Mouse (Mus musculus) forebrain, embryonic 13.5 days (tissue): ENCODE measurements around the gene Cnbp. TPM values are rescaled to one million over a fixed set of nuclear protein-coding genes. Genes with fewer than 3 reads are reported as not detected.

Source experiments
- ATAC-seq: fragments of 200-750 bp; cut with Nextera tagmentation; 2 replicates; pipeline ENCODE4 v1.8.0; 2017
- H3K27ac ChIP-seq: fragments of 300-500 bp; sonication (generic); 2 replicates; pipeline ENCODE4 v1.5.1; 2015; ENCODE audit warnings: inconsistent platforms, mild to moderate bottlenecking, moderate library complexity
- H3K27me3 ChIP-seq: fragments of 300-500 bp; sonication (generic); 2 replicates; pipeline ENCODE4 v1.6.1; 2015; ENCODE audit warnings: mild to moderate bottlenecking, inconsistent platforms
- H3K36me3 ChIP-seq: fragments of 300-500 bp; sonication (generic); 2 replicates; pipeline ENCODE4 v1.6.1; 2015; ENCODE audit warnings: mild to moderate bottlenecking, inconsistent platforms; ENCODE audit not compliant: poor library complexity, severe bottlenecking
- H3K4me1 ChIP-seq: fragments of 300-500 bp; sonication (generic); 2 replicates; pipeline ENCODE4 v1.6.1; 2015; ENCODE audit warnings: inconsistent platforms
- H3K4me2 ChIP-seq: fragments of 300-500 bp; sonication (generic); 2 replicates; pipeline ENCODE4 v1.6.1; 2015; ENCODE audit warnings: inconsistent platforms, mild to moderate bottlenecking, moderate library complexity
- H3K4me3 ChIP-seq: fragments of 300-500 bp; sonication (generic); 2 replicates; pipeline ENCODE4 v1.5.1; 2015; ENCODE audit warnings: mild to moderate bottlenecking, inconsistent platforms
- H3K9ac ChIP-seq: fragments of 300-500 bp; sonication (generic); 2 replicates; pipeline ENCODE4 v1.6.1; 2015; ENCODE audit warnings: mild to moderate bottlenecking, inconsistent platforms
- H3K9me3 ChIP-seq: fragments of 300-500 bp; sonication (generic); replicated peaks from 2 replicates; pipeline ENCODE4 v1.6.1; 2016; ENCODE audit warnings: inconsistent platforms
- WGBS: fragments of 180-500 bp; shearing (Covaris S2); methylation state at CpG from one replicate; pipeline ENCODE4 v1.1.7; 2015; 5-methylcytosine and 5-hydroxymethylcytosine counted together
- polyA plus RNA-seq: library from polyadenylated mRNA; unstranded; fragments of >200 nt; fragmentation: Nextera tagmentation; extraction: Ambion mirVana; gene quantifications from 2 replicates; pipeline ENCODE4 v1.2.1, GENCODE M21; 2015

Gene Cnbp
- polyA plus RNA-seq, 1 experiment from 2014 or later: 949 TPM

- H3K27ac ChIP-seq: peak overlapping the region; percentile 31; the same call in 1 of the 2 replicates
- WGBS: under 1% methylated on average over 76 of the region's 77 CpGs
- ATAC-seq: no peak; the same call in none of the 2 replicates
These were observed 39.9 kb downstream of the Cnbp start for GRCm38 (mm10) chr6:87810713-87811669.

GRCm38 (mm10) chr6:87810311-87810710 lies 40.6 kb downstream of the Cnbp start:
- peak overlapping the region; percentile 70 for H3K4me3 ChIP-seq
- H3K27ac ChIP-seq: no peak overlapping the region
- peaks cover 17% of the 10 kb centered on the region for H3K36me3 ChIP-seq
- no peaks in the 10 kb centered on the region for H3K9me3 ChIP-seq
- ATAC-seq: no peak
- peaks cover 20% of the 10 kb centered on the region for H3K4me1 ChIP-seq
- 42% methylated on average over 6 of the region's 6 CpGs for WGBS
- H3K4me2 ChIP-seq: peak overlapping the region; percentile 92
- no peaks in the 10 kb centered on the region for H3K27me3 ChIP-seq
- peak overlapping the region; percentile 83; the same call in 1 of the 2 replicates for H3K9ac ChIP-seq

More at GRCm38 (mm10) chr6:87810713-87811669, 39.9 kb downstream of the Cnbp start:
- Histone ChIP-seq H3K27me3 (no peaks in the 10 kb centered on the region), H3K9ac (peak overlapping the region; percentile 83), H3K4me2 (peak overlapping the region; percentile 92), H3K4me1 (peaks cover 20% of the 10 kb centered on the region), H3K9me3 (no peaks in the 10 kb centered on the region), H3K4me3 (peak overlapping the region; percentile 70), H3K36me3 (peaks cover 23% of the 10 kb centered on the region)

- no peaks in the 10 kb centered on the region for H3K9me3 ChIP-seq
- no peak overlapping the region for H3K27ac ChIP-seq
- WGBS: 90% methylated on average over 6 of the region's 6 CpGs
- H3K4me3 ChIP-seq: no peak overlapping the region
- peaks cover 11% of the 10 kb centered on the region; the same call in 1 of the 2 replicates for H3K36me3 ChIP-seq
- no peak overlapping the region for H3K9ac ChIP-seq
- ATAC-seq: no peak
- no peaks in the 10 kb centered on the region for H3K27me3 ChIP-seq
- peaks cover 20% of the 10 kb centered on the region for H3K4me1 ChIP-seq
- no peak overlapping the region for H3K4me2 ChIP-seq
These were observed 41.2 kb downstream of the Cnbp start for GRCm38 (mm10) chr6:87809651-87810161.

- no peak overlapping the region for H3K4me3 ChIP-seq
- H3K36me3 ChIP-seq: peaks cover 6% of the 10 kb centered on the region; the same call in 1 of the 2 replicates
- H3K4me2 ChIP-seq: no peak overlapping the region
- no peaks in the 10 kb centered on the region for H3K27me3 ChIP-seq
- peaks cover 20% of the 10 kb centered on the region for H3K4me1 ChIP-seq
- H3K9me3 ChIP-seq: no peaks in the 10 kb centered on the region
- WGBS: 96% methylated on average over 2 of the region's 2 CpGs
- H3K9ac ChIP-seq: no peak overlapping the region
- no peak for ATAC-seq
- H3K27ac ChIP-seq: no peak overlapping the region
These were observed 41.8 kb downstream of the Cnbp start for GRCm38 (mm10) chr6:87809144-87809543.

GRCm38 (mm10) chr6:87808521-87808920 lies 42.4 kb downstream of the Cnbp start:
- no peak overlapping the region for H3K4me3 ChIP-seq
- no peak overlapping the region for H3K4me2 ChIP-seq
- no peaks in the 10 kb centered on the region for H3K27me3 ChIP-seq
- WGBS: 74% methylated on average over 3 of the region's 3 CpGs
- peaks cover under 1% of the 10 kb centered on the region; the same call in 1 of the 2 replicates for H3K36me3 ChIP-seq
- H3K9me3 ChIP-seq: no peaks in the 10 kb centered on the region
- H3K4me1 ChIP-seq: peaks cover 20% of the 10 kb centered on the region
- no peak overlapping the region for H3K9ac ChIP-seq
- no peak overlapping the region for H3K27ac ChIP-seq
- no peak for ATAC-seq

GRCm38 (mm10) chr6:87807735-87808440 lies 43.0 kb downstream of the Cnbp start:
- Histone ChIP-seq H3K4me3 (no peak overlapping the region), H3K9ac (no peak overlapping the region), H3K36me3 (no peaks in the 10 kb centered on the region), H3K27ac (no peak overlapping the region), H3K9me3 (no peaks in the 10 kb centered on the region), H3K27me3 (no peaks in the 10 kb centered on the region), H3K4me1 (peaks cover 20% of the 10 kb centered on the region), H3K4me2 (no peak overlapping the region)
- no peak for ATAC-seq
- WGBS: 83% methylated on average over 4 of the region's 4 CpGs

GRCm38 (mm10) chr6:87806857-87807256 lies 44.0 kb downstream of the Cnbp start:
- WGBS: 61% methylated on average over 2 of the region's 2 CpGs

GRCm38 (mm10) chr6:87806028-87806427 lies 44.9 kb downstream of the Cnbp start:
- no peak overlapping the region for H3K27ac ChIP-seq
- no peak overlapping the region for H3K9ac ChIP-seq
- WGBS: 93% methylated on average over 2 of the region's 2 CpGs
- H3K36me3 ChIP-seq: no peaks in the 10 kb centered on the region
- H3K9me3 ChIP-seq: no peaks in the 10 kb centered on the region
- no peak overlapping the region for H3K4me3 ChIP-seq
- no peaks in the 10 kb centered on the region for H3K27me3 ChIP-seq
- H3K4me2 ChIP-seq: no peak overlapping the region
- no peak for ATAC-seq
- H3K4me1 ChIP-seq: peaks cover 10% of the 10 kb centered on the region

More at GRCm38 (mm10) chr6:87806857-87807256, 44.0 kb downstream of the Cnbp start:
- Histone ChIP-seq H3K4me3 (no peak overlapping the region), H3K4me2 (no peak overlapping the region), H3K9me3 (no peaks in the 10 kb centered on the region), H3K27ac (no peak overlapping the region), H3K9ac (no peak overlapping the region), H3K27me3 (no peaks in the 10 kb centered on the region), H3K4me1 (peaks cover 14% of the 10 kb centered on the region), H3K36me3 (no peaks in the 10 kb centered on the region)
- ATAC-seq: no peak

- Histone ChIP-seq H3K9ac (no peak overlapping the region), H3K27ac (no peak overlapping the region), H3K4me3 (no peak overlapping the region), H3K36me3 (no peaks in the 10 kb centered on the region), H3K4me1 (peaks cover 4% of the 10 kb centered on the region), H3K4me2 (no peak overlapping the region), H3K27me3 (no peaks in the 10 kb centered on the region), H3K9me3 (no peaks in the 10 kb centered on the region)
- 88% methylated on average over 7 of the region's 7 CpGs for WGBS
- ATAC-seq: no peak
These were observed 45.5 kb downstream of the Cnbp start for GRCm38 (mm10) chr6:87805448-87805847.

GRCm38 (mm10) chr6:87804886-87805285 lies 46.0 kb downstream of the Cnbp start:
- Histone ChIP-seq H3K4me3 (no peak overlapping the region), H3K9ac (no peak overlapping the region), H3K27ac (no peak overlapping the region), H3K9me3 (no peaks in the 10 kb centered on the region), H3K27me3 (no peaks in the 10 kb centered on the region), H3K4me1 (no peaks in the 10 kb centered on the region), H3K4me2 (no peak overlapping the region), H3K36me3 (no peaks in the 10 kb centered on the region)
- ATAC-seq: no peak
- 82% methylated on average over 7 of the region's 7 CpGs for WGBS

GRCm38 (mm10) chr6:87804036-87804435 lies 46.9 kb downstream of the Cnbp start:
- no peaks in the 10 kb centered on the region for H3K36me3 ChIP-seq
- no peak overlapping the region for H3K27ac ChIP-seq
- WGBS: 89% methylated on average over 1 of the region's 1 CpGs
- no peaks in the 10 kb centered on the region for H3K4me1 ChIP-seq
- no peak overlapping the region for H3K9ac ChIP-seq
- H3K27me3 ChIP-seq: no peaks in the 10 kb centered on the region
- no peak for ATAC-seq
- no peak overlapping the region for H3K4me2 ChIP-seq
- H3K9me3 ChIP-seq: no peaks in the 10 kb centered on the region
- H3K4me3 ChIP-seq: no peak overlapping the region

GRCm38 (mm10) chr6:87802462-87802861 lies 48.4 kb downstream of the Cnbp start:
- Histone ChIP-seq H3K4me1 (no peaks in the 10 kb centered on the region), H3K4me2 (no peak overlapping the region), H3K27me3 (no peaks in the 10 kb centered on the region), H3K4me3 (no peak overlapping the region), H3K36me3 (no peaks in the 10 kb centered on the region), H3K9ac (no peak overlapping the region), H3K9me3 (no peaks in the 10 kb centered on the region), H3K27ac (no peak overlapping the region)
- 85% methylated on average over 6 of the region's 7 CpGs for WGBS
- ATAC-seq: no peak
